Mouse (Mus musculus): Measurements from ENCODE around the gene Slc31a2.

GRCm38 (mm10) chr4:62228391-62228790, 34.0 kb upstream of the Slc31a2 start:
- no peak for TF ChIP-seq POLR2A (IDR thresholded peaks at IDR 0.05; ENCODE audit: low read depth, low read length)
- TF ChIP-seq CTCF (IDR thresholded peaks at IDR 0.05; ENCODE audit: extremely low read depth, insufficient read length, insufficient replicate concordance, low read depth, low read length) = peak; percentile 73; the same call in 1 of the 2 replicates
